Mouse (Mus musculus): Measurements from ENCODE around the gene Tmem220. TPM values are rescaled to one million over a fixed set of nuclear protein-coding genes. Genes with fewer than 3 reads are reported as not detected.
"Not testable (repeated sequence)": the region's sequence is repeated elsewhere in the genome, so short reads cannot be mapped to it uniquely, and the experiment has no call there.

The Tmem220 gene
- polyA plus RNA-seq, 1 experiment from 2014 or later, result 1.6 TPM

DNA sequence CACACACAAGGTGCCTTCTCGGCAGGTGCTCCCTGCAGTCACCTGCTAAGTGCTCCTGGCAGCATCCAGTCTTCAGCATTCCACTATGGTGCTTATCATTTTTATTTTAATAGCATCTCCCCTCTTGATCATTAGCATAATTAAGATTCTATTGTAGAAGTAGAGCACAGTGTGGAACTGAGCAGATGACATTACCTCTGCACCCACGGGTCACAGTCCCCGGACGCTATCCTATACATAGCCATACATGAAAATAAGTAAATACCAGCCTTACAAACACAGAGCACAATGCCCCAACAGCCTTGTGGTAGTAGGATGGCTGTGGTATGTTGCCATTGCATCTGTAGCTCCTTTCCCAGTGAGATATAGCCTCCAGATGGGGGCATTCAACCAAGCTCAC lies 16.4 kb upstream of the Tmem220 start:
- no peak for DNase-seq (ENCODE audit: low spot score)
- Histone ChIP-seq H3K36me3 (ENCODE audit: control insufficient read depth, insufficient read depth, low read length) (no peaks in the 10 kb centered on the region), H3K4me3 (ENCODE audit: low read depth, low read length) (no peak overlapping the region), H3K9me3 (ENCODE audit: control insufficient read depth, low read length) (no peaks in the 10 kb centered on the region), H3K27me3 (replicated peaks; ENCODE audit: control insufficient read depth, insufficient read depth, low read length) (no peaks in the 10 kb centered on the region), H3K4me1 (ENCODE audit: control insufficient read depth, insufficient read depth, low read length) (no peaks in the 10 kb centered on the region; the same call in 1 of the 2 replicates), H3K27ac (replicated peaks; ENCODE audit: low read depth, low read length) (no peak overlapping the region), H3K4me2 (ENCODE audit: low read depth, low read length) (no peak overlapping the region), H3K9ac (ENCODE audit: low read depth, low read length) (no peak overlapping the region)
- WGBS, result 89% methylated on average over 4 of the region's 4 CpGs
- ATAC-seq (ENCODE audit: low read depth), result no peak

DNA sequence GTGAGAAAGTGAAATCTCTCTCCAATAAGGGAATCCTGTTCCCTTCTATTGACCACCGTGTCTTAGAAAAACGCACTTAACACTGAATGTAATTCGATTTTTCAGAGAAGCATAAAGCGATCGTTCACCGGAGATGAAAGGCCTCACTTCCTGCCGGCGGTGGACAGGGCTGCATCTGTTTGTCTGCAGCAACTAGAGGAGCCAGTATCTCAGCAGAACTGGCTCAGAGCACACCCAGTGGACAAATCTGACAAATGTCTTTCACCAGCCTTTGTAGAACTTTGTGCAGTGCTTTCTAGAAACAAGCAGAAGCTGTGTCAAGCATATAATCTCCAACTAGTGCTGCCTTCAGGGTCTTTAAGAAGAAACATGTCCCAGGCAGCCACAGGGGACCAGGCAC lies 14.5 kb upstream of the Tmem220 start:
- Histone ChIP-seq H3K4me3 (ENCODE audit: low read depth, low read length) (no peak overlapping the region), H3K4me2 (ENCODE audit: low read depth, low read length) (no peak overlapping the region; the same call in 1 of the 2 replicates), H3K27me3 (replicated peaks; ENCODE audit: control insufficient read depth, insufficient read depth, low read length) (no peaks in the 10 kb centered on the region), H3K27ac (replicated peaks; ENCODE audit: low read depth, low read length) (no peak overlapping the region), H3K9ac (ENCODE audit: low read depth, low read length) (no peak overlapping the region), H3K36me3 (ENCODE audit: control insufficient read depth, insufficient read depth, low read length) (no peaks in the 10 kb centered on the region), H3K4me1 (ENCODE audit: control insufficient read depth, insufficient read depth, low read length) (no peaks in the 10 kb centered on the region; the same call in 1 of the 2 replicates), H3K9me3 (ENCODE audit: control insufficient read depth, low read length) (no peaks in the 10 kb centered on the region)
- 4% methylated on average over 8 of the region's 8 CpGs for WGBS
- ATAC-seq (ENCODE audit: low read depth) (peak; percentile 72; the same call in 1 of the 2 replicates), DNase-seq (ENCODE audit: low spot score) (peak; percentile 50)

DNA sequence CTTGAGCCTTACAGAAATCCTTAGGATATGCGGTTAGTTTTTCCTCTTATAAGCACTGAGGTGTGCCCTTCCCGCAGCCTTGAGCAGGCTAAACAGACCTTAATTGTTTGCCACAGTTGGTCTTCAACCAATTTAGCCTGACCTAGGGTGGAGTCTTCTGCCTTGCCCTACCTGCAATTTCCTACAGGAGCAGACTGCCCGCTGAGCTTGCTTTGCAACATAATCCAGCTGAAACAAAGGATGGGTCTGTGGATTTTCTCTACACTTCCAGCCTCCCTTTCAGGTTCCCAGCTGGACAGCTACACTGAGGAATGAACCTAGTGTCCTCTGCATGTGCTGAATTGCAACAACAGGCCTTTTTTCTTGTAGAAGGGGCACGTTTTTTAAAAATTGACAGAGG lies 13.3 kb upstream of the Tmem220 start:
- no peak for ATAC-seq (ENCODE audit: low read depth)
- WGBS, result 31% methylated on average over 4 of the region's 4 CpGs
- H3K9me3 ChIP-seq (ENCODE audit: control insufficient read depth, low read length), result no peaks in the 10 kb centered on the region
- no peaks in the 10 kb centered on the region for H3K36me3 ChIP-seq (ENCODE audit: control insufficient read depth, insufficient read depth, low read length)
- DNase-seq (ENCODE audit: low spot score), result no peak
- H3K4me3 ChIP-seq (ENCODE audit: low read depth, low read length), result no peak overlapping the region
- H3K9ac ChIP-seq (ENCODE audit: low read depth, low read length), result no peak overlapping the region
- H3K4me1 ChIP-seq (ENCODE audit: control insufficient read depth, insufficient read depth, low read length), result no peaks in the 10 kb centered on the region; the same call in 1 of the 2 replicates
- no peak overlapping the region for H3K4me2 ChIP-seq (ENCODE audit: low read depth, low read length)
- H3K27me3 ChIP-seq (replicated peaks; ENCODE audit: control insufficient read depth, insufficient read depth, low read length), result no peaks in the 10 kb centered on the region
- no peak overlapping the region for H3K27ac ChIP-seq (replicated peaks; ENCODE audit: low read depth, low read length)

DNA sequence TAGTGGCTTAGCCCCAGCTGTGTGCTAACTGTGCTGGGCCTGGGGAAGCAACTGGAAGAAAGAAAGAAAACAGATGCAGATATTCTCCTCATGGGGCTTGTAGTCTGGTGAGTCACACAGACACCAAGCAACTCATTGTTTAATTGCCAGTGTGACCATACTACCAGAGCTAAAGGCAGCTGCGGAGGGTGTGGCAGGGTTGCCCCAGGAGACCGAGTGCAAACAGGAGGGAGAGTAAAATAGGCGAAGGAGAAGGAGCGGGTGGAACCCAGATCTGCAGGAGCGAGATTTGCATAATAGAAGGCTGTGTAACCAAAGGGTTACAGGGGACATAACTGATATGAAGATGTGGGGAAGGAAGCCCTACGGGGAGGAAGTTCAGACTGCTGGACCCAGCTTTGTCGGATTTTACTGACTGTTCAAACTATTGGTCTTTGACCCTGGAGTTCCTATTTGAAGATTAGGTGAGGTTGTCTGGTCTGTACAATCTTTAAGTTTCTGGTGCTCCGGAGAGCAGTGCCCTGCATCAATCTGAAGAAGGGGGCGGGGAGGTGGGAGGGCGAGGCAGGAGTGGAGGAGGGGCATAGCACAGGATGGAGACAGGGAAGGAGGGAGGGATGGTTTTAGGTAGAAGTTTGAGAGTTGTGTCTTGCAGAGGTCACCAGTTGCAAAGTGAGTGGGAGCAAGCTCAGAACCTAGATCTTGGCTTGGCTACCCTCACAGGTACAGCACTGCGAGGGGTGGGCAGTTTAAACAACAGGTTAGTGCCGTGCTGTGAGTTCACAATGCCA lies 7.0 kb upstream of the Tmem220 start:
- 0 out of 2 replicates have a peak, but pooled peaks cover 5% of the 10 kb centered on the region for H3K27me3 ChIP-seq (replicated peaks; ENCODE audit: control insufficient read depth, insufficient read depth, low read length)
- peaks cover 8% of the 10 kb centered on the region; the same call in 1 of the 2 replicates for H3K4me1 ChIP-seq (ENCODE audit: control insufficient read depth, insufficient read depth, low read length)
- peak; percentile 83 for ATAC-seq (ENCODE audit: low read depth)
- no peak overlapping the region for H3K4me2 ChIP-seq (ENCODE audit: low read depth, low read length)
- H3K9ac ChIP-seq (ENCODE audit: low read depth, low read length), result 0 out of 2 replicates have a peak overlapping the region, but pooled peaks have one; percentile 14
- DNase-seq (ENCODE audit: low spot score), result peak; percentile 74
- 0 out of 2 replicates have a peak overlapping the region, but pooled peaks have one; percentile 28 for H3K27ac ChIP-seq (replicated peaks; ENCODE audit: low read depth, low read length)
- no peaks in the 10 kb centered on the region for H3K36me3 ChIP-seq (ENCODE audit: control insufficient read depth, insufficient read depth, low read length)
- no peak overlapping the region for H3K4me3 ChIP-seq (ENCODE audit: low read depth, low read length)
- H3K9me3 ChIP-seq (ENCODE audit: control insufficient read depth, low read length), result no peaks in the 10 kb centered on the region
- 9% methylated on average over 12 of the region's 12 CpGs for WGBS

DNA sequence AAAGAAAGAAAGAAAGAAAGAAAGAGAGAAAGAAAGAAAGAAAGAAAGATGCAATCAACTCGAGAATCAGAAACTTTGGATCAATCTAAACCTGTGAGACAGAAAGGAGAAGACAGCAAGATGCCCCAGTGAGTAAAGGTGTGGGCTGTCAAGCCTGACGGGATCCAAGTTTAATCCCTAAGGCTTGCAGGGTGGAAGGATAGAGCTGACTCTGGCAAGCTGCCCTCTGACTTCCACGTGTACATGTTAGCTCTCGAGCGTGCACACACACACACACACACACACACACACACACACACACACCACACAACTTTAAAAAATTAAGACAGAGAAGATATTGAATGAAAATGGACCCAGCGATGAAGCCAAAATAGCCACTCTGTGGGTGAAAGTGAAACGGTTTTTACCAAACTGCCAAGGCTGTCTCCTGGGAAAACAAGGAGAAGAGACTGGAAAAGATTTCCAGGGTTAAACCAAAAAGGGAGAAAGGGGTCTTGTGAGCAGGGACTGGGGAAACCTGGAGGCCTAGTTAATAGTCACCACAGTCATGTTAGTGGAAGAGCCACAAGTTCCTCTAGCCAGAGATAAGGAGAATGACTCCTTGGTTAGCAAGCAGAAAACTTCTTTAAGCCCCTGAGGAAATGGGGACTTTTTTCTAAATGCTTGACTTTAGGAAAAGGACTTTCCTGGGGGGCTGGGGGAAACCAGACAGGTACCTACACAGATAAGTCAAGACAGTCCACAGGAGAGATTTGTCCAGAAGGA lies 5.1 kb upstream of the Tmem220 start:
- 47% methylated on average over 7 of the region's 7 CpGs for WGBS
- no peak overlapping the region for H3K27ac ChIP-seq (replicated peaks; ENCODE audit: low read depth, low read length)
- no peaks in the 10 kb centered on the region for H3K9me3 ChIP-seq (ENCODE audit: control insufficient read depth, low read length)
- H3K27me3 ChIP-seq (replicated peaks; ENCODE audit: control insufficient read depth, insufficient read depth, low read length), result 0 out of 2 replicates have a peak, but pooled peaks cover 5% of the 10 kb centered on the region
- no peak overlapping the region for H3K9ac ChIP-seq (ENCODE audit: low read depth, low read length)
- ATAC-seq (ENCODE audit: low read depth) (no peak), DNase-seq (ENCODE audit: low spot score) (no peak)
- peaks cover 8% of the 10 kb centered on the region for H3K4me1 ChIP-seq (ENCODE audit: control insufficient read depth, insufficient read depth, low read length)
- no peak overlapping the region for H3K4me3 ChIP-seq (ENCODE audit: low read depth, low read length)
- H3K36me3 ChIP-seq (ENCODE audit: control insufficient read depth, insufficient read depth, low read length), result no peaks in the 10 kb centered on the region
- H3K4me2 ChIP-seq (ENCODE audit: low read depth, low read length), result peak overlapping the region; percentile 47; the same call in 1 of the 2 replicates

DNA sequence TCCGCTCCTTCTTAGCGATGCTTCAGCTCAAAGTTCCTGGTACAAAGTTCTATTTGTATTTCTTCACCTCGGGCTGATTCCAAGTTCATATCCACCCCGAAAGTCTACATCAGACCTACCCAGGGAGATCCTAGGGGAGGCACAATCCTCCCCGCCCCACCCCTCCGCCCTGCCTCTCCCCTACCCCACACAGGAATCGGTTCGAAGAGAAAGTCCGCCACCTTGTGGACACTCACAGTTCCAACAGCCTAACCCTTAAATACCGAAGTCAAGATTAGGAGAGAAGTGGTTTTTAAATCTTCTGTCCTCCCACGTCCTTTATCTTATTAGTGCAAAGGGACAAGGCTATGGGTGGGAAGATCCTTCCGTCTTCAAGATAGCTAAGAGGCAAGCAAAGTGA lies 4.0 kb upstream of the Tmem220 start:
- no peak for ATAC-seq (ENCODE audit: low read depth)
- Histone ChIP-seq H3K36me3 (ENCODE audit: control insufficient read depth, insufficient read depth, low read length) (no peaks in the 10 kb centered on the region), H3K27ac (replicated peaks; ENCODE audit: low read depth, low read length) (no peak overlapping the region), H3K4me3 (ENCODE audit: low read depth, low read length) (peak overlapping the region; percentile 15), H3K9ac (ENCODE audit: low read depth, low read length) (no peak overlapping the region), H3K9me3 (ENCODE audit: control insufficient read depth, low read length) (no peaks in the 10 kb centered on the region), H3K4me1 (ENCODE audit: control insufficient read depth, insufficient read depth, low read length) (peaks cover 8% of the 10 kb centered on the region), H3K4me2 (ENCODE audit: low read depth, low read length) (peak overlapping the region; percentile 47), H3K27me3 (replicated peaks; ENCODE audit: control insufficient read depth, insufficient read depth, low read length) (0 out of 2 replicates have a peak, but pooled peaks cover 5% of the 10 kb centered on the region)
- WGBS, result 4% methylated on average over 12 of the region's 12 CpGs
- peak; percentile 75 for DNase-seq (ENCODE audit: low spot score)

DNA sequence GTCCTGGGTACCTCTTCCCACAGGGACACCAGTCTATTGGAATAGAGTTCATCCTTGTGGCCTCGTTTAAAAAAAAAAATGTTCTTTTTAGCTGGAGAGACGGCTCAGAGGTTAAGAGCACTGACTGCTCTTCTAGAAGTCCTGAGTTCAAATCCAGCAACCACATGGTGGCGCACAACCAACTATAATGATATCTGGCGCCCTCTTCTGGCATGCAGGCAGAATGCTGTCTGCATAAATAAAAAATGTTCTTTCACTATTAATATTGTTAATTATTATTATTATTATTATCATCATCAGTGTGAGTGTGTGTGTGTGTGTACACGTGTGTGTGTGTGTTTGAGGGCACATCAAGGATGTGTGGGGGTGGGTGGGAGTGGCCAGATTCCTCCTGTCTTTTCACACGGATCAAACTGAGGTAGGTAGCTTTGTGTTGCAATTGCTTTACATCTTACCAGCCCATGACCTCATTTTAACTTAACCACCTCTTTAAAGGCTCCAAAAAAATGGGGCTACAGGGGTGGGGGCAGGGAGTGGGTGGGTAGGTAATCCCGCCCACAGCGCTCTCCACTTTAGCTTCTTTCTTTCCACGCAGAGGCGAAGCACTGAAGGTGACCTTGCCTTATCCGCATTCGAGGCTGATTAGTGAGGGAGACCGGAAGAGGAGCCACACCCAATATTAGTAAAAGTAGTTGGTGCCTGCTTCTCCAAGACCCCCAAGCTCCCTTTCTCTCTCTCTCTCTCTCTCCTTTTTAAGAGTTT lies 2.4 kb upstream of the Tmem220 start:
- WGBS, result 88% methylated on average over 13 of the region's 13 CpGs

DNA sequence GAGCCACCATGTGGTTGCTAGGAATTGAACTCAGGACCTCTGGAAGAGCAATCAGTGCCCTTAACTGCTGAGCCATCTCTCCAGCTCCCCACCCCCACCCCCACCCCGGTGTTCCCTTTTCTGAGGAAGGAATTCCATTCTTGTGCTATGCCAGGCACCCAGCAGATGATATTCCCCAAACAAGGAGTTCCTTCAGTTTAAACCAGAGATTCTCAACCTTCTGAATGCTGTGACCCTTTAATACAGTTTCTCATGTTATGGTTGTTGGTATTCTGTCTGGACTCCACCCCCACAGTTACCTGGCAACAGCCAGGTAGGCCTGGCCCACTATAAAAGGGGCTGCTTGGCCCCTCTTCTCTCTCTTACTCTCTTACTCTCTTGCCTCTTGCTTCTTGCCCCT lies 1.8 kb upstream of the Tmem220 start:
- H3K9me3 ChIP-seq (ENCODE audit: control insufficient read depth, low read length); H3K4me1 ChIP-seq (ENCODE audit: control insufficient read depth, insufficient read depth, low read length); H3K27me3 ChIP-seq (replicated peaks; ENCODE audit: control insufficient read depth, insufficient read depth, low read length); ATAC-seq (ENCODE audit: low read depth); H3K9ac ChIP-seq (ENCODE audit: low read depth, low read length); H3K4me2 ChIP-seq (ENCODE audit: low read depth, low read length); DNase-seq (ENCODE audit: low spot score); H3K4me3 ChIP-seq (ENCODE audit: low read depth, low read length); H3K36me3 ChIP-seq (ENCODE audit: control insufficient read depth, insufficient read depth, low read length); H3K27ac ChIP-seq (replicated peaks; ENCODE audit: low read depth, low read length): not testable (repeated sequence)
- WGBS, result 61% methylated on average over 1 of the region's 1 CpGs

More for the DNA sequence above, 2.4 kb upstream of the Tmem220 start:
- Histone ChIP-seq H3K9me3 (ENCODE audit: control insufficient read depth, low read length) (no peaks in the 10 kb centered on the region), H3K36me3 (ENCODE audit: control insufficient read depth, insufficient read depth, low read length) (no peaks in the 10 kb centered on the region), H3K4me3 (ENCODE audit: low read depth, low read length) (no peak overlapping the region), H3K4me1 (ENCODE audit: control insufficient read depth, insufficient read depth, low read length) (peaks cover 8% of the 10 kb centered on the region), H3K9ac (ENCODE audit: low read depth, low read length) (no peak overlapping the region), H3K27me3 (replicated peaks; ENCODE audit: control insufficient read depth, insufficient read depth, low read length) (0 out of 2 replicates have a peak, but pooled peaks cover 5% of the 10 kb centered on the region), H3K4me2 (ENCODE audit: low read depth, low read length) (no peak overlapping the region), H3K27ac (replicated peaks; ENCODE audit: low read depth, low read length) (no peak overlapping the region)
- DNase-seq (ENCODE audit: low spot score), result no peak
- ATAC-seq (ENCODE audit: low read depth), result no peak

Data from embryonic facial prominence, embryonic 14.5 days (tissue).